Mouse (Mus musculus) CH12.LX (cell line): ENCODE data around the gene Lrrc74b.

Experiments used
- CTCF ChIP-seq, 2 experiments: IDR thresholded peaks in 1 of 2; conservative IDR thresholded peaks in 1 of 2; 2 replicates each; pipeline ENCODE4 v1.5.1; 2011 to 2012; ENCODE audit warnings: low read depth in 2 of 2, low read length in 2 of 2, improper control_type of control experiment in 1 of 2, inconsistent platforms in 1 of 2, mild to moderate bottlenecking in 1 of 2, moderate library complexity in 1 of 2
- EP300 ChIP-seq: IDR thresholded peaks from 2 replicates; pipeline ENCODE4 v1.6.1; 2011; ENCODE audit warnings: low read length, improper control_type of control experiment
- IRF4 ChIP-seq: IDR thresholded peaks from 2 replicates; pipeline ENCODE4 v1.6.1; 2014; ENCODE audit warnings: low read depth, mild to moderate bottlenecking, inconsistent platforms, low read length, improper control_type of control experiment
- MYC ChIP-seq: IDR thresholded peaks from 2 replicates; pipeline ENCODE4 v1.6.1; 2011; ENCODE audit warnings: low read depth, mild to moderate bottlenecking, improper control_type of control experiment, low read length
- USF1 ChIP-seq: IDR thresholded peaks from 2 replicates; pipeline ENCODE4 v1.6.1; 2014; ENCODE audit warnings: low read depth, mild to moderate bottlenecking, inconsistent platforms, low read length, improper control_type of control experiment

DNA sequence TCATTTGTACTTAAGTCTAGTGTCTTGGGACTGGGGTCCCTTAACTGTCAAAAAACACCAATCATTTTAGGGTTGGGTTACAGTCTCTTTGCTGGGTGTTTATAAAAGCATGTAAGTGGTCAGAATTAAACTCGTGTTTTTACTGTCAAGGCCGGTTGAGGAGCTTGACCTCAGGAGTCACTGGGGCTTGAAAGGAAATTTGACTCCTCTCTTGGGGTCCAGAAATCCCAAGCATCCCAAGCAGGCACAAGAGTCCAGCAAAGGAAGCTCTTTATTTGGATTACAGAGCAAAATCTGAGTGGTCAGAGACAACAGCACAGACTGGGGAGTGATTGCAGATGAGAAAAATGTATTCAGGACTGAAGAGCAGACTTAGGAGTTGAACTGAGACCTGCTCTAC lies 29.7 kb upstream of the Lrrc74b start:
- TF ChIP-seq EP300 (no peak), MYC (no peak), CTCF (conservative IDR thresholded peaks at IDR 0.05 in 1 of 2, IDR thresholded peaks at IDR 0.05 in 1 of 2; ENCODE audit: low read depth in 2 of 2, low read length in 2 of 2) (no peak), USF1 (no peak), IRF4 (no peak)
